Mouse (Mus musculus): ENCODE data around the gene Spin1. TPM values are rescaled to one million over a fixed set of nuclear protein-coding genes. Genes with fewer than 3 reads are reported as not detected.
"Not testable (repeated sequence)": the region's sequence is repeated elsewhere in the genome, so short reads cannot be mapped to it uniquely, and the experiment has no call there.

Gene Spin1
- total RNA-seq, 1 experiment from 2014 or later: 44.5 TPM

DNA sequence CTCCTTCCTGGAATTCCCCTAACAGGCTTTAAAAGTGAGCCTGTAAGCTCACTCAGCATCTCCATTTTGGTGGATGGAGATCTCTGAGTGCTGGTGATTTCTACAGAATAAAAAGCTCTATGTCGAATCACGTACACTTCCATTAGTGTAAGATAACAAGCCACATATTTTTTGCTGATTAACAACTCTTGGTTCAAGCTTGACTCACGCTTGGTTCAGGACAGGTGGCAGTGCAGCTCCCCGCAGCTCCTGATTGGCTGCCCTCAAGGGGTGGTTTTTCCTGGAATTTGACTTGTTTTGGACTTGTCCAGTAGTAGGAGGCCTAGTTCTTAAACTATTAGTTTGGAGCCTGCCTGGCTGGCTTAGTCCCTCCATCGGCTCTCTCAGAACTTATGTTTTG lies 7.2 kb upstream of the Spin1 start:
- ATAC-seq (ENCODE audit: extremely low read depth, insufficient number of reproducible peaks, low FRiP score, poor library complexity, severe bottlenecking): no peak

GRCm38 (mm10) chr13:51094323-51095195 lies 6.1 kb upstream of the Spin1 start:
- no peak for ATAC-seq (ENCODE audit: extremely low read depth, insufficient number of reproducible peaks, low FRiP score, poor library complexity, severe bottlenecking)

GRCm38 (mm10) chr13:51095196-51095715 lies 5.4 kb upstream of the Spin1 start:
- no peak for ATAC-seq (ENCODE audit: extremely low read depth, insufficient number of reproducible peaks, low FRiP score, poor library complexity, severe bottlenecking)

DNA sequence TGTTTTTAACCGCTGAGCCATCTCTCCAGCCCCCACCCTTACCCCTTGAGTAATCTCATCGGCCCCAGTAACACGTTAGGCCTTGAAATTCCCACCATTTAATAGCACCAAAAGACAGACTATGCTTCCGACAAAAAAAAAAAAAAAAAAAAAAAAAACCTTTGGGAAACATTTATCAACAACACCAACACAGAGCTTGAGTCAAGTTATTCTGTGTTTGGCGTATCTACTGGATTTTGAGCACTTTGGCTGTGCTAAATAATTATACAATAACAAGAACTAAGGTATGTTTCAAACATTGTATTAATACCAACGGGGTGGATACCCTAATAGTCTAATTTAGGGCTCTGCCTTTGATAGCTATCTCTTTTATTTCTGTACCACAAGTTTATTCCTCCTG lies 4.0 kb upstream of the Spin1 start:
- no peak for ATAC-seq (ENCODE audit: extremely low read depth, insufficient number of reproducible peaks, low FRiP score, poor library complexity, severe bottlenecking)

GRCm38 (mm10) chr13:51099560-51100232 lies 984 bp upstream of the Spin1 start:
- ATAC-seq (ENCODE audit: extremely low read depth, insufficient number of reproducible peaks, low FRiP score, poor library complexity, severe bottlenecking): no peak

- peak; percentile 30 for ATAC-seq (ENCODE audit: extremely low read depth, insufficient number of reproducible peaks, low FRiP score, poor library complexity, severe bottlenecking)
Measured at GRCm38 (mm10) chr13:51101016-51101776, 516 bp downstream of the Spin1 start.

- no peak for ATAC-seq (ENCODE audit: extremely low read depth, insufficient number of reproducible peaks, low FRiP score, poor library complexity, severe bottlenecking)
Measured at GRCm38 (mm10) chr13:51101777-51102132, 1.1 kb downstream of the Spin1 start.

GRCm38 (mm10) chr13:51103111-51103725 lies 2.5 kb downstream of the Spin1 start:
- no peak for ATAC-seq (ENCODE audit: extremely low read depth, insufficient number of reproducible peaks, low FRiP score, poor library complexity, severe bottlenecking)

GRCm38 (mm10) chr13:51103861-51104650 lies 3.4 kb downstream of the Spin1 start:
- no peak for ATAC-seq (ENCODE audit: extremely low read depth, insufficient number of reproducible peaks, low FRiP score, poor library complexity, severe bottlenecking)

GRCm38 (mm10) chr13:51105861-51106655 lies 5.4 kb downstream of the Spin1 start:
- ATAC-seq (ENCODE audit: extremely low read depth, insufficient number of reproducible peaks, low FRiP score, poor library complexity, severe bottlenecking): no peak

DNA sequence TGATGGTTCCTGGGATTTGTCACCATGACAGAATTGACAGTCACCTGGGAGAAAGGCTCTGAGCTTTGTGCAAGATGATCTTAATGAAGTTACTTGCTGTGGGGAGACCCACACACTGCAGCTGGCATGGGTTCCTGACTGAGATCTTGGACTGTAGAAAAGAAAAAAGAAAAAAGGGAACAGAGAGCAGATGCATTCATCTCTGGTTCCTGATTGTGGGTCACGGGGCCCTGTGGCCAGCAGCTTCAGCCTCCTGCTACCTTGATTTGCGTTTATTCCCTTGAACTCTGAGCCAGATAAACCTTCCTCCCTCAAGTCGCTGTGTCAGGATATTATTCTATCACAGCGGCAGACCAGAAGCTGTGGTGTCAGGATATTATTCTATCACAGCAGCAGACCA lies 6.1 kb downstream of the Spin1 start:
- ATAC-seq (ENCODE audit: extremely low read depth, insufficient number of reproducible peaks, low FRiP score, poor library complexity, severe bottlenecking): peak; percentile 67

- ATAC-seq (ENCODE audit: extremely low read depth, insufficient number of reproducible peaks, low FRiP score, poor library complexity, severe bottlenecking): no peak
Measured at GRCm38 (mm10) chr13:51109517-51109916, 8.8 kb downstream of the Spin1 start.

- not testable (repeated sequence) for ATAC-seq (ENCODE audit: extremely low read depth, insufficient number of reproducible peaks, low FRiP score, poor library complexity, severe bottlenecking)
Measured at GRCm38 (mm10) chr13:51114398-51114797, 13.7 kb downstream of the Spin1 start.

DNA sequence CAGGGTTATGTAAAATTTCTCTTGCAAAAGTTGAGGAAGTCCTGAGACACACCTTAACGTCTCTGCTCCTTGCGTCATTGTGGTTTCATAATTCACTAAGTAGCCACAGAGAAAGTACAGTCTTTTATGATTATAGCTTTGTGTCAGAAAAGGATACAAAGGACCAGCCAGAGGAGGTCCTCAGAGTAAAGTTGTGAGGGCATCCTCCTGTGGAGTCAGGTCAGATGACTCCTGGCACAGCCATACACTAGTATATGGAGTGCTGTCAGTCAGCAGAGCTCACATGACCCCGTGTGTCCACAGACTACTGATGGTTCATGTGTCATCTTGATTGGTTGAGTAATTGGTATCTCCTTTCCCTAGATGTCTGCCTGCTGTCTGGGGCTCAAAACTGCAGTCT lies 15.1 kb downstream of the Spin1 start:
- peak; percentile 87 for ATAC-seq (ENCODE audit: extremely low read depth, insufficient number of reproducible peaks, low FRiP score, poor library complexity, severe bottlenecking)

- ATAC-seq (ENCODE audit: extremely low read depth, insufficient number of reproducible peaks, low FRiP score, poor library complexity, severe bottlenecking): no peak
Measured at GRCm38 (mm10) chr13:51120734-51121133, 20.1 kb downstream of the Spin1 start.

GRCm38 (mm10) chr13:51121966-51122365 lies 21.3 kb downstream of the Spin1 start:
- no peak for ATAC-seq (ENCODE audit: extremely low read depth, insufficient number of reproducible peaks, low FRiP score, poor library complexity, severe bottlenecking)

- no peak for ATAC-seq (ENCODE audit: extremely low read depth, insufficient number of reproducible peaks, low FRiP score, poor library complexity, severe bottlenecking)
Measured at GRCm38 (mm10) chr13:51122771-51123170, 22.1 kb downstream of the Spin1 start.

DNA sequence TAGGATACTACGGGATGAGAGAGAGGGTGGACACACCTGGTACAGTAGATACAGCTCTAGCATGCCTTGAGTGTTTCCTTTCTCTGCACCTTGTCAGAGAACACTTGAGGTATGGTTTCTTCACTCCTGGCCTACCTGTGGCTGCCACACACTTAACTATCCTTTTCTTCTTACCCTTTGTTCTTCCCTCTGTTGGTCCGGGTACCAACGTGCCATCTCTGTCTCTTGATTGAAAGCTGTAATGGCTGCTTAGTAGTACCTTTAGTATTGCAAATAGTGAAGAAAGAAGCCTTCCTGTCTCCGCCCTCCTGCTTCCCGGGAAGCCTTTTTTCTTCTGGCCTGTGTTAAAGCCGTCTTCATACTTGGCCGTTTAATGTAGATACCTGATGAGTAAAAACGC lies 24.7 kb downstream of the Spin1 start:
- ATAC-seq (ENCODE audit: extremely low read depth, insufficient number of reproducible peaks, low FRiP score, poor library complexity, severe bottlenecking): no peak
